Mouse (Mus musculus) erythroblast, embryonic 14.5 days (primary cell): ENCODE data around the gene Ism1.

Source experiments
- GATA1 ChIP-seq: IDR thresholded peaks from 2 replicates; pipeline ENCODE4 v1.6.1; 2012; ENCODE audit warnings: low read length, inconsistent platforms, mixed read lengths
- TAL1 ChIP-seq: IDR thresholded peaks from 3 replicates; pipeline ENCODE4 v1.6.1; 2012; ENCODE audit warnings: low read length, inconsistent platforms, mixed read lengths

DNA sequence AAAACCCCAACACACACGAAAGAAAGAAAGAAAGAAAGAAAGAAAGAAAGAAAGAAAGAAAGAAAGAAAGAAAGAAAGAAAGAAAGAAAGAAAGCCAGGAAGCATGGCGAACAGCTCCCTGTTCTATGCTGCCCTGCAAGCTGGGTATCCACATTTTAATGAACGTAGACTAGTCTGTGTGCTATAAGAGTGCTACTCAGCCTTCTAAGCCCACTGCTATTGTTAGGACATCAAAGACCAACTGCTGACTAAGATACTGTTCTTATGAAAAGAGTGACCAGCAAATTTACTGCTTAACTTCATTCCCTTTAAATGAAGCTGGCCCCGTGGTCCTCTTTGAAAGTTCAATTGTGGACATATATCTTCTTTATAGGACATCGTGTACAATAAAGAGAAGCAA is 16.7 kb downstream of the Ism1 start:
- TF ChIP-seq TAL1, result no peak
- no peak for TF ChIP-seq GATA1
